Mouse (Mus musculus) MEL (cell line): ENCODE results near the gene Gm15557.

ENCODE experiments used
- MAX ChIP-seq: IDR thresholded peaks from 2 replicates; pipeline ENCODE4 v1.6.1; 2011; ENCODE audit warnings: low read length, improper control_type of control experiment
- MAZ ChIP-seq: IDR thresholded peaks from 2 replicates; pipeline ENCODE4 v1.6.1; 2012; ENCODE audit warnings: low read depth, mild to moderate bottlenecking, inconsistent platforms, low read length, improper control_type of control experiment
- MYC ChIP-seq: IDR thresholded peaks from 2 replicates; pipeline ENCODE4 v1.6.1; 2011; ENCODE audit warnings: low read depth, mild to moderate bottlenecking, low read length, improper control_type of control experiment, moderate library complexity
- NRF1 ChIP-seq: IDR thresholded peaks from 2 replicates; pipeline ENCODE4 v1.6.1; 2014; ENCODE audit warnings: low read depth, mild to moderate bottlenecking, inconsistent platforms, low read length, improper control_type of control experiment, moderate library complexity; ENCODE audit not compliant: poor library complexity, insufficient read depth, severe bottlenecking

DNA sequence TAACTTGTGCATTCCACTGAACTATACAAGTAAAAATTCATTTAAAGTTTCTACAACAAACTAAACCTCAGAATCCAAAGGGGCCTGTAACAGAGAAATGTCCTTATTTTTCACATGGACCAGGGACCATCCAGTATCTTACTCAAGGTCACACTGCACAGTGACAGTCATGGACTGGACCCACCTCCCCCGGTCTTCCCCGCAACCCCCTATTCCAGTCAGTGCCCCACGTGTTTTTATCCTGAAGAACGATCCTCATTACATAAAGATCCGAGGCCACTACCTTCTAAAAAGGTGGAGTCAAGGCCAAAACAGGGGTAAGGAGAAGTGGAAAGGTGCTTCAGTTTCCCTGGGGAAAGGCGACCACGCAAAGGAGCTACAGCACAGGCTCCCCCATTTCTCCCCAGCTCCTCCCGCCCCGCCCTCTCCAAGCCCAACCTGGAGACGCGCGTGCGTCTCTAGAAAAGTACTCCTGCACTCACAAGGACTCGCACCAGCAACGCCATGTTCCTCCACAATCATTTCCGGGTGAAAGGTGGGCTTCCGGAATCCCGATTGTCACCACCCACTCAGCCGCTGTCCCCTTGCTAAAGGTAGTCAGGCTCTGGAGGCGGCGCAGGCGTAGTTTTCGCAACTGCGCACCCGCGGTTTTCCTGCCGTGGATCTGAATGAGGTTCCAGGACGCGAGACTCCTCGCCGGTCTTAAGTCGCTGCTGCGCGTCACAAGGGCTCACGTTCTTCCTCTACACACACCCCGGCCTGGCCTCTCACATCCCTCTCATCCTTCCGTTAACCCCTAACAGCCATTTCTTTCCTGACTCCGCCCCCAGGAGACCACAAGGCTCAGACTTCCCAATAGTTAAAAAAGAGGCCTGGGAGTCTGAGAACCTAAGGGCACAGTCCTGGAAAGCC, 10.7 kb upstream of the Gm15557 start, which contains the start of gene Uqcc1:
- TF ChIP-seq NRF1 (peak; percentile 80), MAX (peak; percentile 78), MYC (peak; percentile 89), MAZ (peak; percentile 61; the same call in 1 of the 2 replicates)
